Mouse (Mus musculus) kidney, embryonic 15.5 days (tissue): ENCODE results near the gene Llph. TPM values are rescaled to one million over a fixed set of nuclear protein-coding genes. Genes with fewer than 3 reads are reported as not detected.
A peak's percentile ranks its signal among the peaks of the same experiment; 100 is the strongest.

Experiments used
- ATAC-seq: fragments of 200-750 bp; cut with Nextera tagmentation; replicated peaks from 2 replicates; pipeline ENCODE4 v1.8.0; 2017; ENCODE audit warnings: moderate TSS enrichment; ENCODE audit not compliant: low FRiP score
- H3K27ac ChIP-seq: fragments of 300-500 bp; sonication (generic); 2 replicates; pipeline ENCODE4 v1.5.1; 2015; ENCODE audit warnings: mild to moderate bottlenecking, inconsistent platforms
- H3K27me3 ChIP-seq: fragments of 300-500 bp; sonication (generic); 2 replicates; pipeline ENCODE4 v1.6.1; 2015; ENCODE audit warnings: inconsistent platforms
- H3K36me3 ChIP-seq: fragments of 300-500 bp; sonication (generic); 2 replicates; pipeline ENCODE4 v1.6.1; 2015; ENCODE audit warnings: inconsistent platforms
- H3K4me1 ChIP-seq: fragments of 300-500 bp; sonication (generic); 2 replicates; pipeline ENCODE4 v1.6.1; 2015; ENCODE audit warnings: inconsistent platforms
- H3K4me2 ChIP-seq: fragments of 300-500 bp; sonication (generic); 2 replicates; pipeline ENCODE4 v1.6.1; 2015; ENCODE audit warnings: moderate library complexity, mild to moderate bottlenecking, inconsistent platforms
- H3K4me3 ChIP-seq: fragments of 300-500 bp; sonication (generic); replicated peaks from 2 replicates; pipeline ENCODE4 v1.5.1; 2015; ENCODE audit warnings: mild to moderate bottlenecking, inconsistent platforms
- H3K9ac ChIP-seq: fragments of 300-500 bp; sonication (generic); 2 replicates; pipeline ENCODE4 v1.6.1; 2015; ENCODE audit warnings: mild to moderate bottlenecking, inconsistent platforms
- H3K9me3 ChIP-seq: fragments of 300-500 bp; sonication (generic); replicated peaks from 2 replicates; pipeline ENCODE4 v1.6.1; 2016; ENCODE audit warnings: inconsistent platforms
- WGBS: fragments of 180-500 bp; shearing (Covaris S2); methylation state at CpG from one replicate; pipeline ENCODE4 v1.1.7; 2015; ENCODE audit warnings: mixed read lengths; 5-methylcytosine and 5-hydroxymethylcytosine counted together
- polyA plus RNA-seq: library from polyadenylated mRNA; unstranded; fragments of >200 nt; fragmentation: Nextera tagmentation; extraction: Ambion mirVana; gene quantifications from 2 replicates; pipeline ENCODE4 v1.2.1, GENCODE M21; 2015

Llph gene
- 52.0 and 56.8 TPM in 2 replicates for polyA plus RNA-seq

- Histone ChIP-seq H3K4me1 (peaks cover 18% of the 10 kb centered on the region), H3K4me2 (peak within 1 kb of the TSS; percentile 71), H3K36me3 (peaks cover 49% of the 10 kb centered on the region), H3K9ac (peak within 1 kb of the TSS; percentile 75), H3K27me3 (no peaks in the 10 kb centered on the region), H3K4me3 (peak within 1 kb of the TSS; percentile 68), H3K9me3 (no peaks in the 10 kb centered on the region), H3K27ac (peak within 1 kb of the TSS; percentile 64)
- ATAC-seq = peak; percentile 95
- under 1% methylated on average over 57 of the region's 57 CpGs for WGBS
Measured at GRCm38 (mm10) chr10:120226871-120227661, at the start of gene Llph. Gene Llph, plus strand, starts transcription at chr10:120227070.

GRCm38 (mm10) chr10:120182887-120183286 is 44.0 kb upstream of the Llph start:
- Histone ChIP-seq H3K4me1 (no peaks in the 10 kb centered on the region), H3K9ac (no peak overlapping the region), H3K4me2 (no peak overlapping the region), H3K9me3 (no peaks in the 10 kb centered on the region), H3K36me3 (no peaks in the 10 kb centered on the region), H3K27ac (no peak overlapping the region), H3K27me3 (no peaks in the 10 kb centered on the region), H3K4me3 (no peak overlapping the region)
- 0 out of 2 replicates have a peak, but pooled peaks have one; percentile 33 for ATAC-seq
- WGBS = 87% methylated on average over 1 of the region's 1 CpGs

DNA sequence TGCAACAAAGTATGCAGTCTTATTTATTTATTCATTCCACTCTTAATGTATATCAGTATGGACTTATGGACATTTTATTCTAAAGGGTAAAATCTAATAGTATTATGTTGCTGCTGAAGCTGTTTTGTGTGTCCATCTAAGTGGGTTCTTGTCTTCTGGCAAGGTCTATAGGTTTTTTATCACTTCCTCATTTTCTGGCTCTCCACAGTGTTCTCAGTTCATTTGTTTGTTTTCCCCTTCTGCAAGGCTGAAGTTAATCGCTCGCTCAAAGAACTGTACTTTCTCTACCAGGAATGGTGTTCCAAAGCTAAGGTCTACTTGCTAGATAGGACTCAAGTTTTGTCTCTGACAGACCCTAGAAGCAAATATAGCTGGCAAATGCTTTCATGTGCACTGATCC is 43.5 kb upstream of the Llph start:
- no peak for ATAC-seq
- 83% methylated on average over 2 of the region's 2 CpGs for WGBS
- Histone ChIP-seq H3K4me1 (no peaks in the 10 kb centered on the region), H3K4me2 (no peak overlapping the region), H3K9me3 (no peaks in the 10 kb centered on the region), H3K9ac (no peak overlapping the region), H3K36me3 (no peaks in the 10 kb centered on the region), H3K27ac (no peak overlapping the region), H3K4me3 (no peak overlapping the region), H3K27me3 (no peaks in the 10 kb centered on the region)

DNA sequence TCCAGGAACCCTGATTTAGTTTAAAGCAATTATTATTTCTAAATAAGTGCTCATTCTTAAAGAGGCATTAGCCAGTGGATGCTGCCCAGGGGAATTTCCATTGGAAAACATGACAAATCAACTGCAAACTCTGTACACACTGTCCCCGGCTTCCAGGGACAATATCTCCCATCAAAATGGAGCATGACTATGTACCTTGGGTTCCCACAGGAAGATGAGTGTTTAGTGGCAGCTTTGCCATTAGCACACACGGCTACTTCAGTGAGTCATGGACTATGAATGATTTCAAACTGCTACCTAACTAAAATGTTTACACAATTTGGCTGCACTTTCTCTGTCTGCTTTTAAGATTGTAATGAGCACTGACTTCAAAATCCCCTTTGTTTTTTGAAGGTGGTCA is 38.4 kb upstream of the Llph start:
- no peak for ATAC-seq
- Histone ChIP-seq H3K36me3 (no peaks in the 10 kb centered on the region), H3K4me3 (no peak overlapping the region), H3K27me3 (no peaks in the 10 kb centered on the region), H3K9ac (no peak overlapping the region), H3K9me3 (no peaks in the 10 kb centered on the region), H3K27ac (no peak overlapping the region), H3K4me1 (peaks cover 15% of the 10 kb centered on the region), H3K4me2 (no peak overlapping the region)
- WGBS = 69% methylated on average over 2 of the region's 2 CpGs

- no peak overlapping the region for H3K4me3 ChIP-seq
- WGBS = 47% methylated on average over 11 of the region's 11 CpGs
- peaks cover 15% of the 10 kb centered on the region for H3K4me1 ChIP-seq
- no peaks in the 10 kb centered on the region for H3K9me3 ChIP-seq
- no peaks in the 10 kb centered on the region for H3K36me3 ChIP-seq
- H3K4me2 ChIP-seq = peak overlapping the region; percentile 32
- H3K9ac ChIP-seq = no peak overlapping the region
- peak overlapping the region; percentile 45 for H3K27ac ChIP-seq
- no peaks in the 10 kb centered on the region for H3K27me3 ChIP-seq
- ATAC-seq = no peak
Measured at GRCm38 (mm10) chr10:120189276-120189675, 37.6 kb upstream of the Llph start.

GRCm38 (mm10) chr10:120189782-120190181 is 37.1 kb upstream of the Llph start:
- no peak overlapping the region for H3K9ac ChIP-seq
- ATAC-seq = no peak
- no peaks in the 10 kb centered on the region for H3K9me3 ChIP-seq
- H3K36me3 ChIP-seq = no peaks in the 10 kb centered on the region
- 13% methylated on average over 6 of the region's 6 CpGs for WGBS
- peaks cover 15% of the 10 kb centered on the region for H3K4me1 ChIP-seq
- H3K4me2 ChIP-seq = peak overlapping the region; percentile 32
- no peak overlapping the region for H3K4me3 ChIP-seq
- no peaks in the 10 kb centered on the region for H3K27me3 ChIP-seq
- peak overlapping the region; percentile 45 for H3K27ac ChIP-seq

- H3K36me3 ChIP-seq = no peaks in the 10 kb centered on the region
- WGBS = 90% methylated on average over 6 of the region's 6 CpGs
- H3K9ac ChIP-seq = no peak overlapping the region
- H3K4me1 ChIP-seq = peaks cover 15% of the 10 kb centered on the region
- no peak for ATAC-seq
- H3K4me3 ChIP-seq = no peak overlapping the region
- no peak overlapping the region for H3K27ac ChIP-seq
- H3K27me3 ChIP-seq = no peaks in the 10 kb centered on the region
- H3K4me2 ChIP-seq = no peak overlapping the region
- no peaks in the 10 kb centered on the region for H3K9me3 ChIP-seq
Measured at GRCm38 (mm10) chr10:120191165-120191564, 35.7 kb upstream of the Llph start.

- H3K4me2 ChIP-seq = no peak overlapping the region
- H3K4me1 ChIP-seq = peaks cover 15% of the 10 kb centered on the region
- H3K27me3 ChIP-seq = no peaks in the 10 kb centered on the region
- no peak overlapping the region for H3K4me3 ChIP-seq
- no peaks in the 10 kb centered on the region for H3K36me3 ChIP-seq
- no peak overlapping the region for H3K27ac ChIP-seq
- H3K9me3 ChIP-seq = no peaks in the 10 kb centered on the region
- ATAC-seq = no peak
- no peak overlapping the region for H3K9ac ChIP-seq
- 66% methylated on average over 4 of the region's 4 CpGs for WGBS
Measured at GRCm38 (mm10) chr10:120192278-120192677, 34.6 kb upstream of the Llph start.

- H3K27ac ChIP-seq = no peak overlapping the region
- WGBS = 91% methylated on average over 8 of the region's 8 CpGs
- H3K36me3 ChIP-seq = no peaks in the 10 kb centered on the region
- H3K4me2 ChIP-seq = no peak overlapping the region
- no peak for ATAC-seq
- H3K4me1 ChIP-seq = peaks cover 15% of the 10 kb centered on the region
- no peaks in the 10 kb centered on the region for H3K9me3 ChIP-seq
- no peak overlapping the region for H3K9ac ChIP-seq
- no peak overlapping the region for H3K4me3 ChIP-seq
- H3K27me3 ChIP-seq = no peaks in the 10 kb centered on the region
Measured at GRCm38 (mm10) chr10:120193255-120193654, 33.6 kb upstream of the Llph start.

- Histone ChIP-seq H3K4me1 (peaks cover 13% of the 10 kb centered on the region), H3K27ac (no peak overlapping the region), H3K9ac (no peak overlapping the region), H3K4me3 (no peak overlapping the region), H3K36me3 (no peaks in the 10 kb centered on the region), H3K27me3 (peaks cover 13% of the 10 kb centered on the region), H3K9me3 (no peaks in the 10 kb centered on the region), H3K4me2 (no peak overlapping the region)
- WGBS = 69% methylated on average over 14 of the region's 14 CpGs
- no peak for ATAC-seq
Measured at GRCm38 (mm10) chr10:120197061-120197835, 29.6 kb upstream of the Llph start.

DNA sequence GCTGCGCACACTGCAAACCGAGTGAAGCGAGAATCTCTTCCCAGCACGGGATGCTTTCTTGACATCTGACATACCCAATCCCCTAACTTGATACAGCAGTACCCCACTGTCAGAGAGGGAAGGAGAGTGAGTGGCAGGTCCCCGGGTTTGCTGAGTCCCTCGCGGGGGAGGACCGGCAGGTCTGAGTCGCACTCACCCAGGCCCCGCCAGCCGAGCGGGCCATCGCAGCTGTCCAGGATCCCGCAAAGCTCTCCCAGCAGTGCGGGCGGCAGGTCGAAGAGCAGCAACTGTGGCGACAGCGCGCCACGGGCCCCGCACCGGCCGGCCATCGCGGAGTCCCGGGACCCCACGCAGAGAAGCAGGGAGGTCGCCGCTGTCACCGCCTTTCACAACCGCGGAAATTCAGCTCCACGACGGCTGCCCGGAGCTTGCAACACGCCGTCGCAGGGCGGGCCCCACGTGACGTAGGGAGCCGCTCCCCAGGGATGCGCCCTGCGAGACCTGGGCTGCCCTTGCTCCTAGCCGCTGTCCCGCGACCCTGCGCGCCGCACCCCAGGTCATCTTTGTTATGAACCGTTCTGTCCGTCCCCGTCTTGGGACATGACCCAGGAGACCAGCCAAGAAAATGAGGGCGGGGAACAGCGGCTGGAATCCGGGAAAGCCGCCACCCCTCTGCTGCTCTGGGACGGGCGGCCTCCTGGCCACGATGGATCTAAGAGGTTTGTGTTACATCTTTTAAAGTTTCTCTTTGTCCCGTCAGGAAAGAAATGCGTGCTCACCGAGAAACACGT is 25.5 kb upstream of the Llph start, which contains the start of gene Tmbim4:
TSS of gene Tmbim4 (plus strand) at position 460 of the 791 bp plus-strand sequence.
- no peaks in the 10 kb centered on the region for H3K9me3 ChIP-seq

More for the DNA sequence above, 25.5 kb upstream of the Llph start, which contains the start of gene Tmbim4:
- peak within 1 kb of the TSS; percentile 53 for H3K4me3 ChIP-seq
- peak; percentile 58 for ATAC-seq
- H3K27ac ChIP-seq = peak within 1 kb of the TSS; percentile 24; the same call in 1 of the 2 replicates
- H3K27me3 ChIP-seq = peaks cover 13% of the 10 kb centered on the region
- peaks cover 13% of the 10 kb centered on the region for H3K4me1 ChIP-seq
- H3K36me3 ChIP-seq = no peaks in the 10 kb centered on the region
- H3K4me2 ChIP-seq = peak within 1 kb of the TSS; percentile 89
- 1% methylated on average over 65 of the region's 65 CpGs for WGBS
- peak within 1 kb of the TSS; percentile 35 for H3K9ac ChIP-seq
